Mouse (Mus musculus) ovary, postnatal 10 days (tissue): ENCODE results near the gene Pole2.
A peak's percentile ranks its signal among the peaks of the same experiment; 100 is the strongest.

Experiments
- DNase-seq: peaks from one replicate; pipeline ENCODE4 v3.0.0; 2022; ENCODE audit warnings: low spot score

The Pole2 gene

GRCm38 (mm10) chr12:69227776-69228466, at the start of gene Pole2:
TSS of gene Pole2 (minus strand) at chr12:69228195.
- peak; percentile 80 for DNase-seq

GRCm38 (mm10) chr12:69268956-69269355, 41.0 kb upstream of the Pole2 start:
- no peak for DNase-seq

- no peak for DNase-seq
Observed at GRCm38 (mm10) chr12:69267956-69268632, 40.1 kb upstream of the Pole2 start.

GRCm38 (mm10) chr12:69265031-69265430, 37.0 kb upstream of the Pole2 start:
- DNase-seq = no peak

- DNase-seq = no peak
Observed at GRCm38 (mm10) chr12:69262251-69262650, 34.3 kb upstream of the Pole2 start.

GRCm38 (mm10) chr12:69257836-69258235, 29.8 kb upstream of the Pole2 start:
- DNase-seq = no peak

- DNase-seq = no peak
Observed at GRCm38 (mm10) chr12:69253806-69254205, 25.8 kb upstream of the Pole2 start.

- no peak for DNase-seq
Observed at GRCm38 (mm10) chr12:69250756-69251155, 22.8 kb upstream of the Pole2 start.

GRCm38 (mm10) chr12:69249766-69250165, 21.8 kb upstream of the Pole2 start:
- no peak for DNase-seq

GRCm38 (mm10) chr12:69241771-69242431, 13.9 kb upstream of the Pole2 start:
- DNase-seq = peak; percentile 55

GRCm38 (mm10) chr12:69241405-69241770, 13.4 kb upstream of the Pole2 start:
- DNase-seq = no peak

GRCm38 (mm10) chr12:69240876-69241275, 12.9 kb upstream of the Pole2 start, which contains the start of gene Klhdc1:
TSS of gene Klhdc1 (plus strand) at chr12:69241176.
- no peak for DNase-seq

GRCm38 (mm10) chr12:69238284-69238683, 10.3 kb upstream of the Pole2 start:
- no peak for DNase-seq

GRCm38 (mm10) chr12:69235782-69236181, 7.8 kb upstream of the Pole2 start:
- DNase-seq = no peak

GRCm38 (mm10) chr12:69229251-69229650, 1.3 kb upstream of the Pole2 start:
- no peak for DNase-seq

GRCm38 (mm10) chr12:69220613-69221277, 7.2 kb downstream of the Pole2 start:
- no peak for DNase-seq

GRCm38 (mm10) chr12:69216587-69216986, 11.4 kb downstream of the Pole2 start:
- no peak for DNase-seq

GRCm38 (mm10) chr12:69215000-69215785, 12.8 kb downstream of the Pole2 start:
- no peak for DNase-seq

GRCm38 (mm10) chr12:69214393-69214792, 13.6 kb downstream of the Pole2 start:
- DNase-seq = no peak

GRCm38 (mm10) chr12:69213186-69213777, 14.7 kb downstream of the Pole2 start:
- DNase-seq = no peak

- DNase-seq = no peak
Observed at GRCm38 (mm10) chr12:69211057-69211456, 16.9 kb downstream of the Pole2 start.
